Mouse (Mus musculus): ENCODE results near the gene Tra2a. TPM values are rescaled to one million over a fixed set of nuclear protein-coding genes. Genes with fewer than 3 reads are reported as not detected.

Tra2a gene
- polyA plus RNA-seq, 1 experiment = 2.7 TPM

GRCm38 (mm10) chr6:49247246-49247645 lies 16.6 kb downstream of the Tra2a start:
- H3K36me3 ChIP-seq (ENCODE audit: control insufficient read depth) = peaks cover 94% of the 10 kb centered on the region
- H3K9me3 ChIP-seq (ENCODE audit: control insufficient read depth, low read length) = no peaks in the 10 kb centered on the region
- no peak overlapping the region for H3K4me3 ChIP-seq (replicated peaks)
- H3K27me3 ChIP-seq (ENCODE audit: control insufficient read depth) = no peaks in the 10 kb centered on the region
- no peaks in the 10 kb centered on the region for H3K4me1 ChIP-seq (ENCODE audit: control insufficient read depth)
- TF ChIP-seq GATA1 (IDR thresholded peaks at IDR 0.05; ENCODE audit: low read length) (no peak), TAL1 (IDR thresholded peaks at IDR 0.05; ENCODE audit: low read length) (no peak)

GRCm38 (mm10) chr6:49242331-49242730 lies 21.5 kb downstream of the Tra2a start:
- H3K4me3 ChIP-seq (replicated peaks) = no peak overlapping the region
- H3K9me3 ChIP-seq (ENCODE audit: control insufficient read depth, low read length) = no peaks in the 10 kb centered on the region
- H3K27me3 ChIP-seq (ENCODE audit: control insufficient read depth) = no peaks in the 10 kb centered on the region
- H3K36me3 ChIP-seq (ENCODE audit: control insufficient read depth) = peaks cover 56% of the 10 kb centered on the region
- TF ChIP-seq GATA1 (IDR thresholded peaks at IDR 0.05; ENCODE audit: low read length) = no peak
- TF ChIP-seq TAL1 (IDR thresholded peaks at IDR 0.05; ENCODE audit: low read length) = no peak
- no peaks in the 10 kb centered on the region; the same call in 1 of the 2 replicates for H3K4me1 ChIP-seq (ENCODE audit: control insufficient read depth)

DNA sequence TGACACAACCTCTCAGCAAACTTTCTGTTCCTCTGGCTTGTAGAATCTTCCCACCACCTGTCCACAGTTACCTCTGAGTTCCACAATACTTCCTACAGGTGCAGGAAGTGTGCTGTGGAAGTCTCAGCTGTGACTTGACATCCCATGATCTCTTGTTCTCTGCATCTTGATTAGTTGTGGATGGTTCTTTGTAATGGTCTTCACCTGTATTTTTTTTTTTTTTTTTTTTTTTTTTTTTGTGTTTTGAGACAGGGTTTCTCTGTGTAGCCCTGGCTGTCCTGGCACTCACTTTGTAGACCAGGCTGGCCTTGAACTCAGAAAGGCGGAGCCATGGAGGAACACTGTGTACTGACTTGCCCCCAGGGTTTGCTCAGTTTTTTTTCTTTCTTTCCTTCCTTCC lies 22.3 kb downstream of the Tra2a start:
- Histone ChIP-seq H3K4me3 (replicated peaks) (no peak overlapping the region), H3K4me1 (ENCODE audit: control insufficient read depth) (no peaks in the 10 kb centered on the region; the same call in 1 of the 2 replicates), H3K36me3 (ENCODE audit: control insufficient read depth) (peaks cover 48% of the 10 kb centered on the region), H3K9me3 (ENCODE audit: control insufficient read depth, low read length) (no peaks in the 10 kb centered on the region), H3K27me3 (ENCODE audit: control insufficient read depth) (no peaks in the 10 kb centered on the region)
- TF ChIP-seq GATA1 (IDR thresholded peaks at IDR 0.05; ENCODE audit: low read length) = no peak
- no peak for TF ChIP-seq TAL1 (IDR thresholded peaks at IDR 0.05; ENCODE audit: low read length)

DNA sequence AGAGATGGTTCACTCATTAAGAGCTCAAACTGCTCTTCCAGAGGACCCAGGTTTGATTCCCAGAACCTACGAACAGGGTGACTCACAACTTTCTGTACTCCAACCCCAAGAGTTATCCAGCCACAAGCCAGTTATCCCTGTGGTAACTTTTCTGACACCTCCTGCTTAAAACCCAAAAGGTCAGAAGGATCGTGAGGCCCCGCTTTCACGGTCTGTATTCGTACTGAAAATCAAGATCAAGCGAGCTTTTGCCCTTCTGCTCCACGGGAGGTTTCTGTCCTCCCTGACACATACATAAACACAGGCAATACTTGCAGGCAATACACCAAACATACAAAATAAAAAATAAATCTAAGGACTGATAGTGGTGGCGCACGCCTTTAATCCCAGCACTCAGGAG lies 27.5 kb downstream of the Tra2a start:
- no peaks in the 10 kb centered on the region for H3K9me3 ChIP-seq (ENCODE audit: control insufficient read depth, low read length)
- no peak for TF ChIP-seq TAL1 (IDR thresholded peaks at IDR 0.05; ENCODE audit: low read length)
- TF ChIP-seq GATA1 (IDR thresholded peaks at IDR 0.05; ENCODE audit: low read length) = no peak
- peaks cover 5% of the 10 kb centered on the region for H3K4me1 ChIP-seq (ENCODE audit: control insufficient read depth)
- H3K27me3 ChIP-seq (ENCODE audit: control insufficient read depth) = no peaks in the 10 kb centered on the region
- H3K4me3 ChIP-seq (replicated peaks) = no peak overlapping the region
- peaks cover 1% of the 10 kb centered on the region for H3K36me3 ChIP-seq (ENCODE audit: control insufficient read depth)

- H3K27me3 ChIP-seq (ENCODE audit: control insufficient read depth) = no peaks in the 10 kb centered on the region
- peaks cover 6% of the 10 kb centered on the region for H3K4me1 ChIP-seq (ENCODE audit: control insufficient read depth)
- no peaks in the 10 kb centered on the region for H3K9me3 ChIP-seq (ENCODE audit: control insufficient read depth, low read length)
- no peaks in the 10 kb centered on the region for H3K36me3 ChIP-seq (ENCODE audit: control insufficient read depth)
- no peak overlapping the region for H3K4me3 ChIP-seq (replicated peaks)
- TF ChIP-seq GATA1 (IDR thresholded peaks at IDR 0.05; ENCODE audit: low read length) (no peak), TAL1 (IDR thresholded peaks at IDR 0.05; ENCODE audit: low read length) (no peak)
These were observed 30.5 kb downstream of the Tra2a start for GRCm38 (mm10) chr6:49233356-49233755.

- no peak overlapping the region for H3K4me3 ChIP-seq (replicated peaks)
- no peak for TF ChIP-seq GATA1 (IDR thresholded peaks at IDR 0.05; ENCODE audit: low read length)
- no peak for TF ChIP-seq TAL1 (IDR thresholded peaks at IDR 0.05; ENCODE audit: low read length)
- peaks cover 2% of the 10 kb centered on the region; the same call in 1 of the 2 replicates for H3K36me3 ChIP-seq (ENCODE audit: control insufficient read depth)
- H3K9me3 ChIP-seq (ENCODE audit: control insufficient read depth, low read length) = no peaks in the 10 kb centered on the region
- H3K27me3 ChIP-seq (ENCODE audit: control insufficient read depth) = no peaks in the 10 kb centered on the region
- H3K4me1 ChIP-seq (ENCODE audit: control insufficient read depth) = peaks cover 5% of the 10 kb centered on the region
These were observed 35.6 kb downstream of the Tra2a start for GRCm38 (mm10) chr6:49228126-49228679.

GRCm38 (mm10) chr6:49227184-49227735 lies 36.6 kb downstream of the Tra2a start:
- Histone ChIP-seq H3K4me1 (ENCODE audit: control insufficient read depth) (peaks cover 5% of the 10 kb centered on the region), H3K36me3 (ENCODE audit: control insufficient read depth) (peaks cover 2% of the 10 kb centered on the region; the same call in 1 of the 2 replicates), H3K9me3 (ENCODE audit: control insufficient read depth, low read length) (no peaks in the 10 kb centered on the region), H3K27me3 (ENCODE audit: control insufficient read depth) (no peaks in the 10 kb centered on the region), H3K4me3 (replicated peaks) (no peak overlapping the region)
- TF ChIP-seq GATA1 (IDR thresholded peaks at IDR 0.05; ENCODE audit: low read length) (no peak), TAL1 (IDR thresholded peaks at IDR 0.05; ENCODE audit: low read length) (no peak)

- Histone ChIP-seq H3K36me3 (ENCODE audit: control insufficient read depth) (peaks cover 2% of the 10 kb centered on the region; the same call in 1 of the 2 replicates), H3K4me1 (ENCODE audit: control insufficient read depth) (peaks cover 9% of the 10 kb centered on the region), H3K27me3 (ENCODE audit: control insufficient read depth) (no peaks in the 10 kb centered on the region), H3K9me3 (ENCODE audit: control insufficient read depth, low read length) (no peaks in the 10 kb centered on the region), H3K4me3 (replicated peaks) (no peak overlapping the region)
- no peak for TF ChIP-seq TAL1 (IDR thresholded peaks at IDR 0.05; ENCODE audit: low read length)
- no peak for TF ChIP-seq GATA1 (IDR thresholded peaks at IDR 0.05; ENCODE audit: low read length)
These were observed 38.1 kb downstream of the Tra2a start for GRCm38 (mm10) chr6:49225728-49226123.

DNA sequence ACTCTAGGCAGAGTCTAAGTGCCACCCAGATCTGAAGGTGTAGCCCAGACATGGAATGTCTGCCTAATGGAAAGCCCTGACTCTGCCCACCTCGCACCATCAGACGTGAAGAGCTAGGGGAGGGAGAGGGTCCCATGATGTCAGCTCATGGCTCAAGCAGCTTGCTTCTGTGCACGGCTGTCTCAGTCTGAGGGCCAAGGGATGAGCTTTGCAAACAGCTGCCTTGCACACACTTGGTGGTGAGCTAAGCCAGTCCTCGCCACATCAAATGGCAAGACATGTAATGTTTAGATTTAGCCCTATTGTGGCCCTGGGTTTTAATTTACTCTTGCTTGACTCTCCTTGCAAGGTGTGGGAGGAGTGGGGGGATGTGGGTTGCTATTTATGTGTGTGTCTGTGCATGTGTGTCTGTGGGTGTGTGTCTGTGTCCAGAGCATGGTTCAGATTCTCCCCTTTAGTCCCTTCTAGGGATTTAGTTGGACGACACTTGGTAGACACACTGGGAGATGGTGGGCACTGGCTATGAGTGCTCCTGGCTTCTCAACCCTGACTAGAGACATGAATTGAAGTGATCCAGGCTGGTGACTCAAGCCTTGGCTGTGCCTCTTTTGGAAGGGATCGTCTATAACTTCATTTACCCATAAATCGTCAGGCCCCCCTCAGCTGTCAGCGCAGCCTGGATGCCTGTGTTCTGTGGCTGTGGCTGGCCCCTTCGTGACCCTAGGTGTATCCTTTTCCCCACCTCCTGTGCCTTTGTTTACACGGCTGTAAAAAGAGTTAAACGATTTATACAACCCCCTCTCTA lies 38.7 kb downstream of the Tra2a start:
- Histone ChIP-seq H3K27me3 (ENCODE audit: control insufficient read depth) (no peaks in the 10 kb centered on the region), H3K4me3 (replicated peaks) (no peak overlapping the region), H3K36me3 (ENCODE audit: control insufficient read depth) (peaks cover 2% of the 10 kb centered on the region; the same call in 1 of the 2 replicates), H3K4me1 (ENCODE audit: control insufficient read depth) (peaks cover 14% of the 10 kb centered on the region), H3K9me3 (ENCODE audit: control insufficient read depth, low read length) (no peaks in the 10 kb centered on the region)
- TF ChIP-seq GATA1 (IDR thresholded peaks at IDR 0.05; ENCODE audit: low read length) (no peak), TAL1 (IDR thresholded peaks at IDR 0.05; ENCODE audit: low read length) (no peak)

All from erythroblast, embryonic 14.5 days (primary cell).